Mouse (Mus musculus) olfactory bulb, adult 2 months (tissue): ENCODE measurements around the gene Plcb3. TPM values are rescaled to one million over a fixed set of nuclear protein-coding genes. Genes with fewer than 3 reads are reported as not detected.

ENCODE experiments used
- H3K27ac ChIP-seq: fragments of 200-500 bp; 2 replicates; pipeline ENCODE4 v1.5.1; 2012; ENCODE audit warnings: low read depth, low read length; ENCODE audit not compliant: insufficient read depth
- H3K4me1 ChIP-seq: fragments of 200-500 bp; 2 replicates; pipeline ENCODE4 v1.6.1; 2012; ENCODE audit warnings: low read length; ENCODE audit not compliant: control insufficient read depth, insufficient read depth
- H3K4me3 ChIP-seq: fragments of 200-500 bp; 2 replicates; pipeline ENCODE4 v1.5.1; 2012; ENCODE audit warnings: mild to moderate bottlenecking, low read depth, low read length, moderate library complexity; ENCODE audit not compliant: insufficient read depth
- CTCF ChIP-seq: fragments of 200-500 bp; IDR thresholded peaks from 2 replicates; pipeline ENCODE4 v1.5.1; 2012; ENCODE audit warnings: low read depth, mild to moderate bottlenecking, low read length, moderate library complexity; ENCODE audit not compliant: insufficient read depth
- POLR2A ChIP-seq: fragments of 200-500 bp; IDR thresholded peaks from 2 replicates; pipeline ENCODE4 v1.6.1; 2012; ENCODE audit warnings: mild to moderate bottlenecking, low read depth, low read length, moderate library complexity; ENCODE audit not compliant: insufficient read depth
- WGBS: fragments of 180-500 bp; shearing (Covaris S2); methylation state at CpG from one replicate; pipeline ENCODE4 v1.1.7; 2018; 5-methylcytosine and 5-hydroxymethylcytosine counted together
- polyA plus RNA-seq: library from polyadenylated mRNA; stranded (reverse); fragments of >200 nt; gene quantifications from 2 replicates; pipeline ENCODE4 v1.2.4, GENCODE M21; 2012; ENCODE audit warnings: low replicate concordance; ENCODE audit not compliant: missing spikeins, insufficient read depth, insufficient read length

Plcb3 gene
- polyA plus RNA-seq, 1 experiment: not detected

DNA sequence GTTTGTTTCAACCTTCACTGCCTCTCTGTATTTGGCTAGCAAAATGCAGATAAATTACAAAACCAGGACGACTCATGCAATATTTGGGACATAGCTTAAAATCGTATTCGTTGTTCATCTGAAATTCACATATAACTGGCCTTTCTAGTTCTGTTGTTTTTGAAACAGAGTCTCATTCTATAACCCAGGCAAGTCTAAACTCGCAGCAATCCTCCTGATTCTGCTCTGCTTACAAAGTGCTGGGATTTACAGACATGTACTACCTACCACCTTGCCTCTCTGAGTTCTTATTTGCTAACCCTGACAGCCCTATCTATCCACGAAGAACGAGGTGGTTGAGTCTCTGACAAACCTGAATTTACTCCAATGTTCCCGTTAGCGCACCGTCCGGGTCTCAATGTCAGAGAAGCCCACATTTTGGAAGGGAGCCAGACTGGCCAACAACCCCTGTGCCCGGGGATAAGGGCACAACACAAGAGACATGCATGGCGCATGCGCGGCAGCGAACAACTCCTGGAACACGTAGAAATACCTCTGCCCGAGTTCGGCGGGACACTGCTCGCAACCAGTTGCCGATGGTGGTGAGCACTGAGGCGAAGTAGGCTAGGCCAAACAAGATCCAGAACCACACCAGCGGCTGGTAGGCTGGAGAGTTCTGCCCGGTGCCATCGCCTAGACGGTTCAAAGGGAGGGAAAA lies 49.6 kb downstream of the Plcb3 start:
- Histone ChIP-seq H3K4me1 (peaks cover 37% of the 10 kb centered on the region), H3K4me3 (no peak overlapping the region), H3K27ac (no peak overlapping the region)
- TF ChIP-seq POLR2A (no peak), CTCF (no peak)
- WGBS: 34% methylated on average over 26 of the region's 26 CpGs

DNA sequence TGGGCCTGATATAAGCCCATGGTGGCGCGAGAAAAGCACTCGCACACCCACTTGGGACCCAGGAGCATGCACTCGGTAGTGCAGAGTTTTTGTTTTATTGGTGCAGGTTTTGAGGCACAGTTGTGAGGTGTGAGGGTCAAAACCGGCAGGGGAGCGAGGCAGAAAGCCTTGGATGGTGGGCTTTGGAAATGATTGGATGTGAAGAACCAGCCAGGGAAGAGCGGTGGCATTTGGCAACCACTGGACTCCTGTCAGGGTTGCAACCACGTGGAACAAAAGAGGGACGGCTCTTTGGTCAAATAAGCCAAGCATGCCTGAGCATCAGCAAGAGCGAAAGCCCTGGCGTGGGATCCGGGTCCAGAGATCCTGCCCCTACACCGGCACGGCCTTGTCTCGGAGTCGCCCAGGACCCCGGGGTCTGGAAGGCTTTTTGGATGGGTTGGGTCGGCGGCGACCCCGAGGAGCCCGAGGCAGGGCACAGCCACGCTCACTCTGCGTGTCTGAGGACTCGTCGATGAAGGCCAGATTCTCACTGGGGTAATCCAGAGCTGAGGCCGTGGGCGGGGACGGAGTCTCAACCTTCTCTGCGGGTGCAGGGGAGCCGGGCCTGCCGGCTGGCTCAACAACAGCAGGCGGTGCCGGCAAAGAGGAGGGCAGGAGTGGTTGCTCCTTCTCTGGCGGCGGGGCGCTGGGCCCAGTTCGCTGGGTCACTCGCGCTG lies 50.5 kb downstream of the Plcb3 start:
- 32% methylated on average over 40 of the region's 40 CpGs for WGBS
- Histone ChIP-seq H3K4me1 (peaks cover 33% of the 10 kb centered on the region), H3K4me3 (no peak overlapping the region), H3K27ac (no peak overlapping the region)
- TF ChIP-seq POLR2A: no peak
- no peak for TF ChIP-seq CTCF

DNA sequence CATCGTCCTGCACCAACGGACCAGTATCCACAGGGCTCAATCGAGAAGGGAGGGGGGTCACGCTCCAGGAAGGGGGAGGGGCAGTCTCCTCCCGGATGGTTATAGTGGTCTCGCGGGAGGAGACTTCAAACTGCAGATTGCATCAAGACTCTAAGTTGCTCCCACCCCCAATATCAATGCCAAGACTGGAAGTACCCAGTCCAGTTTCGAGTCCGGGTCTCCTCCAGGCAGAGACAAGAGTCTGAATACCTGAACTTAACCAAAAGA lies 51.0 kb downstream of the Plcb3 start, which contains the start of gene Catsperz:
Catsperz (minus strand) TSS at position 74 of the 267 bp plus-strand sequence.
- Histone ChIP-seq H3K4me3 (peak within 1 kb of the TSS; percentile 2), H3K4me1 (peaks cover 36% of the 10 kb centered on the region), H3K27ac (no peak within 1 kb of the TSS)
- WGBS: 9% methylated on average over 9 of the region's 9 CpGs
- TF ChIP-seq POLR2A (no peak), CTCF (no peak)

DNA sequence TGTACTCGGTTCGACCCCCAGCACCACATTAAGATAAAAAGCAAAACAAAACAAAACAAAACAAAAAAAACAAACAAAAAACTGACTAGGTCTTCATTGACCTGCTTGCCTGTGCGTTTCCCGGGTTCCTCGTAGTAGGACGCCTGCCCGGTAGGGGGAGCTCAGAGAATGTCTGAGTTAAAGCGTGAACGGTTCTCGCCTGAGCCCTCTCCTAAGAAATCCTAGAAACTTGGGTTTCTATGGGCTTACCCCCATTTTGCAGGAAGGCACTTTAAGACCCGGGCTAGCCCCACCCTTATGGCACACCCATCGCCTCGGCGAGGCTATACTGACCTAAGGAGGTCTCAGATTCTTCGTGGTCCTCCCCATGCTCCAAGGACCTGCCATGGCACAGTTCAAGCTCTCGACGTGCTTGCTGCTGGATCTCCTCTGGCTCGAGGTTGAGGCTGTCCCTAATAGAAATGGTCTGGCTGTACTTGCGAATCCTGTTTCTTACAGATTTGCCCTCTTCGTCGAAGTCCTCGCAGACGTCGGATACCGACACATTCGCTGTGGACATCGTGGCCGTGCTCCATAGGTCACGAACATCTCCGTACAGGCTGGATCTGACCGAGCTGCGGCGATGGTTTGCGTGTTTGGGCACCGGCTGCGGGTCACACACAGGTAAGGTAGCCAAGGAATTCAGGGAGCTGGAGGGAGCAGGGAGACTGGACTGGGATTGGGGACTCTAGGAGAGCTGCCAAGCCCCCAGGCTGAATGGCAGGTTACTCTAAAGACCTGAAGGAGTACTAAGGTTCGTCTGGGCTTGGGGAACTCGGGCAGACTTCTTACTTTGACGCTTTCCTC lies 51.6 kb downstream of the Plcb3 start:
- peaks cover 42% of the 10 kb centered on the region for H3K4me1 ChIP-seq
- TF ChIP-seq POLR2A (no peak), CTCF (peak; percentile 35; the same call in 1 of the 2 replicates)
- H3K27ac ChIP-seq: no peak overlapping the region
- H3K4me3 ChIP-seq: peak overlapping the region; percentile 2
- 5% methylated on average over 39 of the region's 39 CpGs for WGBS

DNA sequence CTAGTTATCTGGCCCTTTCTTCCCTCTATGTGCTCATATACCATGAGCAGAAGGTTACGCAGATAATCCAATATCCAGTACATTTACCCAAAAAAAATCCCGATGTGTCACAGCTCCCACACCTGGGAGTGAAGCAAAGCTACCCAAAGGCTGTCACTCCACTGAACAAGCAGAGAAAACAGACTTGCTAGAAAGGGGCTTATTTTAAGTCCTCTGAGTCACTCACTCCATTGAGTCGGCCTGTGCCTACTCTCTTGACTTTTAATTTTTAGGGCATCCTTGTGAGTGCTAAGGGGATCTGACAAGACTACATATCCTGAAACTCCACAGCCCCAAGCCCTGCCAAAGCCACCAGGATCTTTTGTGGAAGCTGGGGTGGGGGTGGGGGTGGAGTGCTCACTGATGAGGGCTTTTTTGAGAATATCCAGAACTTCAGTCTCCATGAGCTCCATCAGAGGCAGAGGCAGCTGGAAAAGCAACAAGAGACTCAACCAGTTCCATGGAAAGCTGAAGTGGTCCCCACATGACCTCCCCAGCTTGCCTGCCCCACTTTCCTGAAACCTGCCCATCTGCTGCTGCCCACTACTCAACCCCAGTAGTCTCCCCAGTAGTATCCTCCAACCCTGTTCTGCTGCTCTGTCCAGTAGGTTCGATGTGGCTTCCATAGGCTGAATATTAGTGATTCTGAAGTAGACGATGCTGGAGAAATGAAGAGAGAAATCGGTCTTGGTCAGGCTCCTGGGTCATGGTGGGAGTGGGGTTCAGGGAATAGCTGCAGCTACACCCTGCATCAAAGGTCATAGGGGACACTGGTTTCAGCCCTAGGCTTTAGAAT lies 53.2 kb downstream of the Plcb3 start:
- Histone ChIP-seq H3K4me1 (peaks cover 42% of the 10 kb centered on the region), H3K27ac (peak overlapping the region; percentile 99), H3K4me3 (peak overlapping the region; percentile 81; the same call in 1 of the 2 replicates)
- WGBS: 52% methylated on average over 6 of the region's 6 CpGs
- no peak for TF ChIP-seq CTCF
- TF ChIP-seq POLR2A: no peak

DNA sequence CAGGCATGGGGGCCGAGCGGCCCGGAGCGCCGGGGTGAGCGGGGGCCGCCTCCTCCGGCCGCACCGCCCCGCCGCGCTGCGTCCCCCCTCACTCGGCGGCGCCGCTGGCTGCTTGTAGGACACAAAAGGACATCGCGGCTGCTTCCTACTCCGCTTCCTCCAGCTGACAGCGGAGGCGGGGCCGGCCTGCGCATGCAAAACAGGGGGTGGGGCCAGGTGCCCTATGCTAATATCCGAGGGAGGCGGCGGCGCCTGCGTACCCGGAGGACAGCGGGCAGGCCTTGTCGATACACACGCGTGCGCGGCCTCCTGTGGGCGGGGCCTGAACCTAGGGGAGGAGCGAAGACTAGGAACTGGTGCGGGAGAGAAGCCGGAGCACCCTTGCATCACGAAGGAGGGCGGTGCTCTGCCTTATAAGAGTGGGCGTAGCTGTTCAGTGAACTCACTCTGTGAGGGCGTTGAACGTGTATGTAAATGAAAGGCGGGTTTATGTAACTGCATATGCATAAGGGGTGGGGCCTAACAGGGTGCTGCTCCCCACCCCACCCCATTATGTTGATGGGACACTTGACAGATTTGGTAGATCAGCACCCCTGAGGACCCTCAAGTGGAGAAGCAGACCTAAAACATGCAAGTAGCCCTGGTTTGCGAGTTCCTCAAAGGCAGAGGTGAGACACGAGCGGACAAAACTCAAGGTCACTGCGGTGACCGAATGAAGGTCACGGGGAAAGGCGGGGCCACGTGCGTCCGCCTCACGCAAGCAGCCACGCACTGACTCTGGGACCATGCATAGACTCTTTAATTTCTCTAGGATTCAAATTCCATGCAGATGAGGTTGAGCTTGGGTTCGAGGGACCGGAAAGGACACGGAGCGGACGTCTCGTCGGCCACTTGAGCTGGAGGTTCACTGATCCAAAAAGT lies 54.4 kb downstream of the Plcb3 start, which contains the start of gene Esrra:
Esrra (minus strand) TSS at position 167 of the 921 bp plus-strand sequence.
- Histone ChIP-seq H3K27ac (peak within 1 kb of the TSS; percentile 99), H3K4me3 (peak within 1 kb of the TSS; percentile 81), H3K4me1 (peaks cover 40% of the 10 kb centered on the region)
- TF ChIP-seq CTCF: 0 out of 2 replicates have a peak, but pooled peaks have one; percentile 4
- TF ChIP-seq POLR2A: peak; percentile 91
- under 1% methylated on average over 66 of the region's 66 CpGs for WGBS

DNA sequence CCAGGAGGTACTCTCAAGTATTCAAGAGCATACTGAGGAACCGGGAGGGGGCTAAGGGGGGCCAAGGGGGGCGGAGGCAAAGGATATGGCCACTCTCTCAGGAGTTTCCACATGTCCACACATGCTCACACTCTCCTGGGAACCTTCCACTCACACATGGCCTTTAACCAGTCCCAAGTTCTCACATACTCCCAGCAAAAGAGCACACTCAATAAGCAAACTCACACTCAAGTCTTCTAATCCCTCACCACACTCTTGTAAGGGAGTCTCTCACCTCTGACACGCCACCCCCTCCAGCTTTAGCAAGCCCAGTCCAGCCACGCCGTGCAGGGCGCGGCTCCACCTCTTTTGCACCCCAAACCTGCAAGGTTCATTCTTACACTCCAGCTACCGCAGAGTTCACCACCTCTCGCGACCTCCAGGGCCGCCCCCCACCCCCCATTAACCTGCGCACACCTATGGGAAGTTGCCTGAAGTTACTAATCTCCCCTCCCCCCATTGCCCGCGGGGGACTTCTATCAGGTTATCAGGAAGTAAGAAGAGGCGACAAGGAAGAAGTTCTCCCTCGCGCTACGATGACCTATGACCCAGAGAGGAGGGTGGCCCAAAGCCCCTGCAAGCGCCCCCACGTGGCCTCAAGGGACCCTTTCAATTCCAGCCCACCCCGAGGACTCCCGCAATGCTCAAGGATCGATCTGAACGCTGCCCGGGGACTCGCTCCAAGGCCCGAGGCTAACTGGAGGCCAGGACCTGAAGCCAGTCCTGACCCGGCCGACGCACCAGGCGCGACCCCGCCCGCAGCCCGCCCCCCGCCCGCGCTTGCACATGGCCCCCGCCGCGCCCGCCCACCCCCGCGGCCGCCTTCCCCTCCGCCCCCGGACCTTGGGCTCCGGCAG lies 55.3 kb downstream of the Plcb3 start:
- peak; percentile 5; the same call in 1 of the 2 replicates for TF ChIP-seq POLR2A
- TF ChIP-seq CTCF: no peak
- peaks cover 41% of the 10 kb centered on the region for H3K4me1 ChIP-seq
- H3K27ac ChIP-seq: peak overlapping the region; percentile 67; the same call in 1 of the 2 replicates
- H3K4me3 ChIP-seq: peak overlapping the region; percentile 81
- 2% methylated on average over 41 of the region's 48 CpGs for WGBS
